Mouse (Mus musculus): ENCODE results near the gene Ube2m.

DNA sequence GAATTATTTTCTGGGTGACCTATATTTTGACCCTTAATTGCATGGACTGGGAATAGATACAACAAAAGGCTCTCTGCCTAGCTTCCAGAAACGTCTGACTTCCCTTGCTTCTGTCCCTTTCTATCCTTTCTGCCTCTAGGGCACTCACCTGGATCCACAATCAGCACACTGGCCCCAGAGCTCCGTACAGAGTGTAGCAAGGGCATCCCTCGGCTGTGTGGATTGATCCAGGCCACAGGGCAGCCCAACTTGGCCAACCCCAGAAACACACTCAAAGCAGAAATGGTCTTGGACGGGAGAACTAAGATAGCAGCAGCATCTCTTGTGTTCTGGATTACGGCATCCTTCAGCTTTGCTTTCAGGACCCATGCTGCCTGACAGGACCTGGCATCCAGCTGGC is 40.8 kb downstream of the Ube2m start:
- TF ChIP-seq POLR2A (IDR thresholded peaks at IDR 0.05; ENCODE audit: borderline replicate concordance, extremely low read depth, low read depth, low read length) (no peak), CTCF (IDR thresholded peaks at IDR 0.05; ENCODE audit: insufficient read depth, low read length) (no peak)
